Mouse (Mus musculus): ENCODE measurements around the gene Yeats4.
"Not testable (repeated sequence)": the region's sequence is repeated elsewhere in the genome, so short reads cannot be mapped to it uniquely, and the experiment has no call there.

Yeats4 gene

DNA sequence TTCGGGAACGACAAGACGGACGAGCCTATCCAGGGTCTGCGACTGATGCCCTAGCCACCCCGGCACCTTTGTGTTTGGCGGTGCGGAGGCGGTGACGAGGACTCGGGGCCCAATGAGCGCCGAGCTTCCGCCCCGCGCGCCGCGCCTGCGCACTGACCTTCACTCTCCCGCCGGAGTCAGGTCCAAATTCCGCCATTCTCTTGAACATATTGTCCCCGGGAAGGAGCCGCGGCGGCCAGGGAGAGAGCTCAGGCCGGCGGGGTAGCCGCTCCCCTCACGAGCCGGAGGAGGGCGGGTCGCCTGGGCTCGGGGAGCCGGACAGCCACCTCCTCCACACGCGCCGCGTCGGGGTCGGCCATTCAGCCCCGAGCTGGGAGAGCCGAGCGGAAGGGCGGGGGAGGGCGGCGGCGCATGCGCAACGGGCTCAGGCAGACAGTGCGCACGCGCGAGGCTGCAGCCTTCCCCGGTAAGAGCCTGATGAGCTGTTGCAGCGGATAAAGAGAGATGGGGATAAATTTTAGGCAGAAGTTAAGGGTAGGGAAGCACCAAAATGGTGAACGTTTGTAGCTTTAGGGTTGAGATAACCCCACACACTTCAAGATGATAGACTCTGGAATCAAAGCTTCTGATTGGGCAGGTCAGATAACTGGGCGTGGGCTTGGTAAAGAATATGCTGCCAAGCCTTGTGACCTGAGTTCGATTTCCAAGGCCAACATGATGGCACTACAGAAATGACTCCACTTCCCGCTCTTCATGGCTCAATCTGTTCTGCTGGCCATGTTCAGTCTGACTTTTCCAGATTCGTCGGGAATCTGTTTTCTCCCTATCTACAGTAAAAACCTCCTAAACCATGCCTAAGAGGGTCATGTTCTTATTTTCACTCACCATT is at the start of gene Yeats4:
Yeats4 (minus strand) TSS at position 406 of the 889 bp plus-strand sequence.
- peak; percentile 98 for DNase-seq (ENCODE audit: low spot score)

DNA sequence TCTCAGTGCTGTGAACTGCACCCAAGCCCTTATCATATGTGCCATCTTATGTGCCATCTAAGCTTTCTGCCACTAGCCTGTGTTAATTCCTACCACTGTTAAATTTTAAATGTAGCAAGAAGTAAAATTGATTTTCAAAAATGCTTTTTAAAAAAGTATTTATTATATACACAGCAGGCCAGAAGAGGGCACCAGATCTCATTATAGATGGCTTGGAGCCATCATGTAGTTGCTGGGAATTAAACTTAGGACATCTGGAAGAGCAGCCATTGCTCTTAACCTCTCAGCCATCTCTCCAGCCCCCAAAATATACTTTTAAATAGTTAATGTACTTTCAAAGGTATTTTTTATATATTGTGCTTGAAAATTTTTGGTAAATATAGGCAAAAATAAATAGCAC is 47.7 kb upstream of the Yeats4 start:
- DNase-seq (ENCODE audit: low spot score) = no peak

DNA sequence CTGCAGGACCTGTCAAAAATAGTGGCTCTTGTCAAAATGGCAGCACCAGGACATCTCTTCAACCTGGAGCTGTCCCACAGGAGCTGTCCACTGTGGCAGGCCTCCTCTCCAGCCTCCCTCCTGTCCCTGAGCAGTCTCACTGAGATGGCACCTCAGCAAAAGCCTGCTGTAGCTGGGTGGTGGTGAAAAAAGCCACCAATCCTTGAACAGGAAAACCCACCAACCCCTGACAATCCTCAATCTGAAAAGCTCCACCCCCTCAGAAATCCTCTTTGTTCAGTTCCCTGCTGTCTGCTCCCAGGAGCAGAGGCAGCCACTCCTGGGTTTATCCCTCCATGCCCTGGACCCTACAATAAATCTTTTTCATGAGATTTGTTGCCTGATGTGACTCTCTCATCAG is 35.6 kb upstream of the Yeats4 start:
- DNase-seq (ENCODE audit: low spot score) = no peak

DNA sequence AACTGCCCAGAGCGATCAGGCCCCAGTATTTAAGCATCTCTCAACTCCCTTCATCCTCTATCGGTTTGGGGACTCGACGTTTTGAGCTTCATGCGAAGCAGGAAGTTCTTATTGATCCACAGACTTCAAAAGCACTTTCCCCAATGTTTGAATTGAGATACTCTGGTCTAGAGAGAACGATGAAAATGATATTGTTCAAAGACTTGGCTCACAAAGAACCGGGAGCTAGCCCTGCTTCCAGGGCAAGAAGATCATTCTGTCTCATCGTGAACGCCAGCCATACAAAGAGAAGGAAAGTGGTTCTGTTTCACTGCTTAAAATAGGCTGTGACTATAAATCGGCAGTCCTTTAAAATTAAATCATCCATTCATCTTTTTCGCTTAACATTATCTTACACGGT is 14.3 kb upstream of the Yeats4 start, which contains the start of gene 9530003J23Rik:
9530003J23Rik (minus strand) TSS at position 101 of the 400 bp plus-strand sequence.
- no peak for DNase-seq (ENCODE audit: low spot score)

DNA sequence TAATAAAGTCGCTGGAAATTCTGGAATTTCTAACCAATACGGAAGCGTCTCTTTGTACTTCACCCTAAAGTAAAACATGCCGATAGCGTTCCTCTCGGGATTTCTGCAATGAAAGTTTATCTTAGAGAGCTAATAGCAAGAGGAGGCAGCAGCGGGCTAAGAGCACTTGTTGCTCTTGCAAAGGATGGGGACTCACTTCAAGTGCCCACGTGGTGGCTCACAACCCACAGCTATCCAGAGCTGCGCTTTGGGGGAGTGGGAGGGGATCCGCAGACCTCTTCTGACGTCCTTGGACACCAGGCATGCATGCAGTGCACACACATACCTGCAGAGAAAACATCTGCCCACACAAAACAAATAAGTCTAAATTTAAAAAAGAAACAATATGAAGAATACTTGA is 11.6 kb upstream of the Yeats4 start:
- DNase-seq (ENCODE audit: low spot score) = no peak

DNA sequence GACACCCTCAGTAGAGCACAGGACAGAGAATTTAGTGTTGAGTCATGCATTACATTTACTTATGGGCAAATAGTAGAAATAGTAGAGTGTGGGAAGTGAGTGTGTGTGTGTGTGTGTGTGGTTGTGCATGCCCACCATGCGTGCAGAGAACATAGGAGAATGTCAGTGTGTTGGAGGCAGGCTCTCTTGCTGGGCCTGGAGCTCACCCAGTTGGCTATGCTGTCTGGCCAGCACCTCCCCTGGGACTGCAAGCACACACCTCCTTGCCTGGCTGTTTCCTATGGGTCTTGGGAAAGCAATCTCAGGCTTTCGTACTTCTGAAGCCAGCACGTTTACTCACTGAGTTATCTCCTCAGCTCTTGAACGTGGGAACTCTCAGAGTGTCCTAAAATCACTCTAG is 10.5 kb upstream of the Yeats4 start:
- DNase-seq (ENCODE audit: low spot score) = no peak

DNA sequence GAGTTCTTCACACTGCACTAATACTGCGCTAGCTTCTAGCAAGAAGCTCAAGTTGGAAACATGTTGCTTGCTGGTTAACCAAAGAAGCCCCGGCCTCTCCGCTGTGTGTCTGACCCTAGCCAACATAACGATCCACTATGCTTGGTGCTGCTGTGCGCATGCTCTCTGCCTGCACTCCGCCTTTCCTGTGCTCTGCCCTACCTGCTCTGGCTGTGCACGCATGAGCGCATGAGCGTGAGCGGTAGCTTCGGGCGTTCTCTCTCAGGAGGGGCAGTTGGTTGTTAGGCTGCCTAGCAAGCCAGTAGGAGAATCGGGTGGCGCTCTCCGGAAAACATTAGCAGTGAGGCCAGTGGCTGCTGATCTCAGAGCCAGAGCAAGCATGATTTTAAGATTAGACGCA is 5.5 kb upstream of the Yeats4 start:
- DNase-seq (ENCODE audit: low spot score) = no peak

DNA sequence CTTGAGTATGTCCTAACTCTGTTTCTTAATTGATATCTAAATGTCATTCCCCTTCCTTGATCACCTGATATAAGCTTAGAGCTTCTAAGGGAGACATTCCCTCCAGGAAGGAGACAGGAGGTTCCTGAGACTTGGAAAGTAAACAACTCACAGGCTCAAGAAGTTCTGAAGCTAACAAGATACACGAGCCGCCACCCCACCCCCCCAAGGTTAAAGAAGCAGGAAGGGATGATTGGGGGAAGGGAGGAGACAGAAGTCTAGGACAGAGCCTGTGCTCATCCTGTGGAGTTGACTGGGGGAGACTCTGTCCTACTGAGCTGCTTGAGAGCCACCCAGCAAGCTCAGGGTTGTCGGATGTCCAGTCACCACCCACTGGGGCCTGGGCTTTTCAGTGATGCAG is 1.7 kb upstream of the Yeats4 start:
- DNase-seq (ENCODE audit: low spot score) = no peak

DNA sequence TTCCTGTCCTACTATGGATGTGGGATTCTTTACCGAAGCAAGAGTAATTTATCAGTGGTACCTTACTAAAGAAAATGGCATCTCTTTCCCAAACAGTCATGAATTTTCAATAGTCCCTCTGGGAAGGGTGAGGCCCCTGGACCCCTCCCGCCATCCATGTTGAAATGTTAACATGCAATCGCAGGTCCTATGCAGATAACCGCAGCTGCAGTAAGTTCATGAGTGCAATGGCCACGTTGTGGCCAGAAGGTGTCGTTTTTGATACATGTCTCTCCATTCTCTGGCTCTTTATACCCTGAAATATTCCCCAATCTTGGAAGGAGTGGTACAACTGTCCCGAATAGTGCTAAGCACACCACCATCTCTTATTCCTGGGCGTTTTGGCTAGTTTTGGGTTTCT is 787 bp upstream of the Yeats4 start:
- DNase-seq (ENCODE audit: low spot score) = peak; percentile 77

DNA sequence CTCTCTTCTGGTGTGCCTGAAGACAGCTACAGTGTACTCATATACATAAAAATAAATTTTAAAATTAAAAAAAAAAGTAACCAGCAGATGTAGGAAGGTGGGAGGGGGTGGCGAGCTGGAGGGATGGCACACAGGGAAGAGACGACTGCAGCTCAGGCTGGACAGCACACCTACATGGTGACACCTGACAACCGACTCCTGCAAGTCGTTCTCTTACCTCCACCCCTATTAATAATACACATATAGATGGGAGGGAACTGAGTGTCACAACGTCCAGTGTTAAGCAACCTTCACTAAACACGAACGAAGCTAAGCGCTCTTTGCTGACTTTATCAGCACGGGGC is 577 bp downstream of the Yeats4 start:
- no peak for DNase-seq (ENCODE audit: low spot score)

DNA sequence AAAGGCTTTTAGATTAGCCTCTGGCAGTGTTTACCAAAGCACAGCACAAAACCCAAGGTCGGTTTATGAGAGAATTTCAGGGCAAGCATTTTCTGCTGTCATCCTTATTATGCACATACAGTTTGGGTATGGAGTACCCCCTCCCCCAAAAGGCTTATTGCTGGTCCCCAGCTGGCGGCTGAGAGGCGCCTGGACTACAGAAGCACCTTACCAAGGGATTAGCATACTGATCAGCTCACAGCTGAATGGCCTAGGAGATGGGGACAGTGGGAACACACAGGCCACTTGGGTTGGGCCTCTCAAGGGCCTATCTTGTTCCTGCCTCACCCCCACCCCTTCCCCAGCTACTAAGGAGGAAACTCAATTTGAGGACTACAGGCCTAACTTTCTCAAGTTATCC is 1.5 kb downstream of the Yeats4 start:
- DNase-seq (ENCODE audit: low spot score) = no peak

DNA sequence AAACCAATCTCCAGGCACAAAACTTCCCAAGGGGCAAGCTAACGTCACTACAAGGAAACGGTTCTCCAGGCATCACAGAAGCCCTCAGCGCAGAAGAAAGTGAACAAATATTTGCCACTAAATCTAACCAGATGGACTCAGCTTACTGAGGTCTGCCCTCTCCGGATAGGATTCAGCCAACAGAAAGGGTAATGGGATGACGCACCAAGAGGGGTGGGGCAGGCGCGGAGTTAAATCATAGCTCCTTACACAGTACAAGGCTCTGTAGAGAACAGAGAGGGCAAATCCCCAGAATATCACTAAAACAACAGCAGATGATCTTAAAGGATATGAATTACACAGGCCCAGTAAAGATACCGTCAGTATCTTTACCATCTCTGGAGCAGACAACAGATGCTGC is 6.0 kb downstream of the Yeats4 start:
- DNase-seq (ENCODE audit: low spot score) = no peak

DNA sequence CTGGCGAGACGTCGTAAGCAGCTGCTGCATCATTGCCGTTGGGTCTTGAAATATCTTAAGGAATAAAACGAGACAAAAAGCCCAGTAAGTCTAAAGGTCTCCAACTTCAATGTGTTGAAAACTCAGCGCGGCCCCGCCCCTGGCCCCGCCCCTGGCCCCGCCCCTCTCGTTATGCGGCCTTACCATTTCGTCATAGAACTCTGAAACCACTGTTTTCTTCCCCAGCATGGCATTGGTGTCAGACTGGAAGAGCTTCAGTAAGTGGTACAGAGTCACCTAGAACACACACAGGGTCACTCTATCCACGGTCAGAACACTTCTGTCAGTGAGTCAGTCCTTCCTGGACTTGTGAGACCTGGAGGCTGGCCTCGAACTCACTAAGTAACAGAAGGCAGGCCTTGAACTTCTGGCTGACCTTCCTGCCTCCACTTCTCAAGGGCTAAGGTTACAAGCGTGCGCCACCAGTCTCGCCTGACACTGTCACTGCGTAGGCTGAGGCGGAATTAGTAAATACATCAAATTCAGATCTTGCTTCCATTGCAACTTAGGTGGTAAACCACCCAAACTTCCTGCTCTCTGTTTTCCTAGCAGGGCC is 7.0 kb downstream of the Yeats4 start:
- no peak for DNase-seq (ENCODE audit: low spot score)

DNA sequence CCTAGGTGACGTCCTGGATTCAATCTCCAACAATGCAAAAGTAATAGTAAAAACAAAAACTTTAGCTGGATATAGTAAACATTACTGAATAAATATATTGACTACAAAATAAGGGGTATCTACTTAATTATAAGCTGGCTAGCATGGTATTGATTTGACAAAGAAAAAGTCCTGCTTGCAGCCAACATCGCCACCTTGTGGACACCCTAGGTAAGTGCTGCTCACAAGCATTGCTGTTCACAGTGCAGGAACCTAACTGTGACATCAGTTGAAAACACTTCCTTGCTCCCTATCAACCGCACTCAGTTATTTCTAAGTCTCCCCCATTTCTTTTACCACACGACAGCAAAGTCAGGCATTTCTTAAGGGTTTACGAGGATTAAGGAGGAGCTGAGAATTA is 7.5 kb downstream of the Yeats4 start:
- peak; percentile 75 for DNase-seq (ENCODE audit: low spot score)

DNA sequence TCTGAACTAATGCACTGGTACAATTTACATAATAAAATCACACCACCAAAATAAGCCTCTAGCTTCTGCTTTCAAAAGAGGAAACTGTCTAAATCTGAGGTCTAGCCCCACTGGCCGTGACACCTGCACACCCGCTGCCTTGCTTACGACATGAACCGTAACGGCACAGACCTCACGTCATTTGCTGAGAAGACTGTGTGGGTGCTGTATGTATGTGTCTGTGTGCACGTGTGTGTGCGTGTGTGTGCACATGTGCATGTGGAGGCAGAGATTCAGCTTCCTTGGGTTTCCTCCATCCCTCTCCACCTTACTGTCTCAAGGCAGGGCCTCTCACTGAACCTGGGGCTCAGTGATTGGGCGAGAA is 8.2 kb downstream of the Yeats4 start:
- no peak for DNase-seq (ENCODE audit: low spot score)

DNA sequence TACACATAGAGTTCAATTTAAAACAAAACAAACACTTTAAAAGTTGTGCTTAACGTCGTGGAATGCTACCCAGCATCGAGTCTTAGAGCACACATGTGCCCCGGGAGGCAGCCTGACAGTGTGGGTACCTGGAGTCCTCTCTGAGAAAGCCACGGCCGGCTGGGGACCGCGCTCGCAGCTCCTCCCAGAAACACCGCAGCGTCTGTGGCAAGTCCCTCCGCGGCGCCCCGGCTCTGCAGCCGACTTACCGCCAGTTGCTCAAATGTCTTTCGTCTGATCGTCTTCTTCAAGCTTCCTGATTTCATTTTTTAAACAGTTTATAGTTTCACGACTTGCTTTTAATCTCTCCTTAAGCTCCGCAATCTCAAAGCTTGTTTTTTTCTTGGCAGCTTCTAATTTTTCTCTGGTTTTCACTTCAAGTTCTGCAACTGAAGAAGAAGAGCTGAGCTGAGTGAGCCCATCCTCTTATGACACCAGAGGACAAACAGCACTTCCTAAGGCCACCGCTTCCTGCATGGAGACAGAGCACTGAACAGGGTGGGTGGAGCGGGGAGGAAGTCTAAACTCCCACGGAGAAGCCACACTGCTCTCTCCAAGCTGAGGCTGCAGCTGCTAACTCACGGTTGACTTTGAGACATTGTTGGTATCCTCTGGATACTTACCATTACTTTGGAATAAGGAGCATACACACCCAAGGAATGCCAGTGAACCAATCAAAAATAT is 8.7 kb downstream of the Yeats4 start:
- no peak for DNase-seq (ENCODE audit: low spot score)

DNA sequence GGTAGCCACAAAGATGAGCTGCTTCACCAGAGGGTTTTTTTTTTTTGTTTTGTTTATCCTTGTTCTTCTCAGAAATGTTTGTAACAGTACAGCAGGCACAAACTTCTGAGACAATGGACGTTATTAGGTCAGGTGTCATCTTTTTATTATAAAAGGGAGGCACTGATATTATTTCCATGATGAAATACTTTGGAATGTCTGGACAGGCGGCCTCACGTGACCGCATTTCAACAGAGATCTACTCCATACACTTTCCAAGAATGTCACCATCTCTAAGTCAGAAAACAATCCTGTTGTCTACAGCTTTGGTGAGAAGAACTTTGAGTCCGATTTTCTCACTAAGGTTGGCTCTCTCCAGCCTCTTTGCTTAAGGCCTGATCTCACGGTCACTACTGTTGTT is 13.3 kb downstream of the Yeats4 start:
- DNase-seq (ENCODE audit: low spot score) = no peak

DNA sequence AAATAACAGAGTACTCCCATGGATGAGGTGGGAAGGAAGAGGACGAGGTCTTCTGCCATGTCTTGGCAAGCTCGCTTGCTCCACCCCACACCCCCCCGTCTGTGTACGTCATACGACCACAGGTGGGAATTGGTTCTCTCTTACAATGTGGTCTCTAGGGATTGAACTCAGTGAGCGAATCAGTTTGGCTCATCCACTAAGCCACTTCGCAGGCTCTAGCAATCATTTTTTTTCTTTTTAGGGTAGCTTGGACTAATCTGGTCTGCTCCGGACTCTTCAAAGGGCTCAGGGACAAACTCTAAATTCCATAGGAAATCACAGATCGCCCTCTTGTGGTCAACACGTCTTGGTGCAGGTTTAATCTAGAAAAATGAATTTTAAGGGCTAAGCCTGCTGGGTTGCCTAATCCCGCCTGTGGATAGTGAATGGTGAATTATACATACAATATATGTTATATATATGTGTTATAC is 14.8 kb downstream of the Yeats4 start:
- peak; percentile 95 for DNase-seq (ENCODE audit: low spot score)

DNA sequence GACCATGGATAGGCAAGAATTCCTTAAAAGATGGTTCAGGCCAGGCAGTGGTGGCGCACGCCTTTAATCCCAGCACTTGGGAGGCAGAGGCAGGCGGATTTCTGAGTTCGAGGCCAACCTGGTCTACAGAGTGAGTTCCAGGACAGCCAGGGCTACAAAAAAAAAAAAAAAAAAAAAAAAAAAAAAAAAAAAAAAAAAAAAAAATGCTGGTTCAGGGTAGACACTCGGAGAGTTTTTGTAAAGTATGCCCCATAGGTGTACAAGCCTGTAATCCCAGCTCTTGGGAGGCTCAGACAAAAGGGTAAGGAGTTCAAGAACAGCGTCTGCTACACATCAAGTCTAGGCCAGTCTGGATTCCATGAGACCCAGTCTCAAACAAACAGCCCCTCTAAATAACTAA is 15.5 kb downstream of the Yeats4 start:
- DNase-seq (ENCODE audit: low spot score) = not testable (repeated sequence)

DNA sequence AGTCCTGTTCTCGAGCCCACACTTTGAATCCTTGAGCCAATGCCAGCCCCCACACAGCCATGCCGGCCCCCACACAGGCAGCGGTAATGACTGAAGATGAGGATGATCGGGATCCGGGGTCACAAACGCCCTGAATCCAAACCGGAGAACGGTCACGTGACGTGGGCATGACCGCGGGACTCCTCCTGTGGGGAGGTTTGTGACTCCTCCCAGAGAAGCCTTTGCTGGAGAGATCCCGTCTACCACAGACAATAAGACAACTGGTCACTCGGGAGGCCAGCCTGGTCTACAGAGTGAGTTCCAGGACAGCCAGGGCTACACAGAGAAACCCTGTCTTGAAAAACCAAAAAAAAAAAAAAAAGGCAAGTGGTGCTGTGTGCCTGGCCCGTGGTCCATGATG is 16.1 kb downstream of the Yeats4 start:
- peak; percentile 56 for DNase-seq (ENCODE audit: low spot score)

DNA sequence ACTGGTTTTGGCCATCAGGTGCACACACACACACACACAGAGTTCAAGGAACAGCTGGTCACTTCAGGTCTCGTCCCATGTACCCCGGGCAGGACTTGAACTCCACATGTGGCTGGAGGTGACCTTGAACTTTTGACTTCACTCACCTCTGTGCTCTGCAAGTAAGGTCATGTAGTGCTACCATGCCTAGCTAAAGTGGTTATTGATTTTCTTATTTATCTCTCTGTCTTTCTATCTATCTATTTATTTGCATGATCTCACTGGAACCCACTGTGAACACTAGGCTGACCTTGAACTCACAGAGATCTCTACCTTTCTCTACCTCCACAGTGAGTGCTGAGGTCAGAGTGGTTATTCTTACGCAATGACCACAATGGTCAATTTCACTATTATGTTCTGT is 18.2 kb downstream of the Yeats4 start:
- DNase-seq (ENCODE audit: low spot score) = no peak

DNA sequence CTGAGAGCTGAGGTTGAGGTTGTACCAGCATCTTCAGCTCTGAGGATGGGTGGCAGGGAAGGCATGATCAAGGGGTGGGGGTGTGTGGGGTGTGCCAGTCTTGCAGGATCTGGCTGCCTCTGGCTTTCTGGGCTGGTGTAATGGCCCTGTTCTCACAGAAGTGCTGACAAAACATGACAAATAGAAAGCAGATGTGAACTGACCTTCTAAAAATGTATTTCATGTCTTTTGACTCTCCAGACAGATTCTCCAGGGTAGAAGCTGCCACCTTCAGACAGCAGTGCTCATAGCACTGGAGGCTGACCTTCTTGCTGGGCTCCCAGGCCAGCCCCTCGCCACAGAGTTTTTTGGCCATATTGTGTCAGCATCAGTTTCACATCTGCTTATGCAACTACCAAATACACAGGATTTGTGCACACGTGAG is 20.7 kb downstream of the Yeats4 start:
- DNase-seq (ENCODE audit: low spot score) = peak; percentile 80

DNA sequence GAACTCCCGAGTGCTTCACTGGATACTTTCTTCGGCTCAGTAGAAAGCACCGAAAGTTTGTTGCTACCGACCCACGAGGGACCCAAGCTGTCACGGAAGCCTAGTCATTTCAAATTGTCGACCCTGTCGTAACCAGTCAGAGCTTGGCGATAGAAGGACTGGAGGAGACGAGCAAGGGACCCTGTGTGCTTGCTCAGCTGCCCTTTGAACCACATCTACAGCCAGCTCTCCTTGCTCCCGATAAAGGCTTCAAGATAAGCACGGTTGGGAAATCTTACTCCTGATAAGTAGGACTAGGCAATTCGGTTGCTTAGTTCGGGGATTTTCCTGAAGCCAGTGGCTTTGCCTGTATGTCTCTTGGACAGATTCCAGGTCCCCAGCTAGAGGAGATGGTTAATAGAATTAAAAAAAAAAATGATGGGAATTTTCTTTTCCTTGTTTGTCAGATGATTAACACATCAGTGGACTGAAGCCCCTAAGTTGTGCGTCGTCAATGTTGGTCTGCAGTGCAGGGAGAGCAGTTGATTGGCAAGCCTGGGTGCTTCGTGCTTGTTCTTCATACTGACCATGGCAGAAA is 21.2 kb downstream of the Yeats4 start:
- peak; percentile 64 for DNase-seq (ENCODE audit: low spot score)
